Mouse (Mus musculus) heart, embryonic 14.5 days (tissue): ENCODE results near the gene Fgg. TPM values are rescaled to one million over a fixed set of nuclear protein-coding genes. Genes with fewer than 3 reads are reported as not detected.

ENCODE experiments used
- ATAC-seq: fragments of 200-750 bp; cut with Nextera tagmentation; 2 replicates; pipeline ENCODE4 v1.8.0; 2017; ENCODE audit warnings: low read depth, moderate TSS enrichment; ENCODE audit not compliant: insufficient number of reproducible peaks, insufficient read depth, low FRiP score
- H3K27ac ChIP-seq, 2 experiments: fragments of 200-500 bp in 1 of 2; fragments of 300-500 bp in 1 of 2; sonication (generic) in 1 of 2; replicated peaks in 1 of 2; 2 replicates each; pipeline ENCODE4 v1.5.1; 2012 to 2014; ENCODE audit warnings: low read depth in 2 of 2, low read length in 2 of 2, control low read depth in 1 of 2, mild to moderate bottlenecking in 1 of 2, mixed read lengths in 1 of 2; ENCODE audit not compliant: control insufficient read depth in 1 of 2, insufficient read depth in 1 of 2
- H3K27me3 ChIP-seq: fragments of 300-500 bp; sonication (generic); 2 replicates; pipeline ENCODE4 v1.6.1; 2014; ENCODE audit warnings: mild to moderate bottlenecking, low read length, control low read depth; ENCODE audit not compliant: control insufficient read depth, insufficient read depth
- H3K36me3 ChIP-seq: fragments of 300-500 bp; sonication (generic); 2 replicates; pipeline ENCODE4 v1.6.1; 2014; ENCODE audit warnings: mild to moderate bottlenecking, control low read depth, low read length, mixed read lengths; ENCODE audit not compliant: control insufficient read depth, insufficient read depth
- H3K4me1 ChIP-seq, 2 experiments: fragments of 200-500 bp in 1 of 2; fragments of 300-500 bp in 1 of 2; sonication (generic) in 1 of 2; 2 replicates each; pipeline ENCODE4 v1.6.1; 2012 to 2014; ENCODE audit warnings: low read length in 2 of 2, control low read depth in 1 of 2, mixed read lengths in 1 of 2; ENCODE audit not compliant: control insufficient read depth in 2 of 2, insufficient read depth in 2 of 2
- H3K4me2 ChIP-seq: fragments of 300-500 bp; sonication (generic); 2 replicates; pipeline ENCODE4 v1.6.1; 2014; ENCODE audit warnings: mild to moderate bottlenecking, low read length
- H3K4me3 ChIP-seq, 2 experiments: fragments of 200-500 bp in 1 of 2; fragments of 300-500 bp in 1 of 2; sonication (generic) in 1 of 2; 2 replicates each; pipeline ENCODE4 v1.5.1; 2012 to 2014; ENCODE audit warnings: low read length in 2 of 2, mild to moderate bottlenecking in 2 of 2, control low read depth in 1 of 2, low read depth in 1 of 2, moderate library complexity in 1 of 2; ENCODE audit not compliant: control insufficient read depth in 1 of 2, insufficient read depth in 1 of 2
- H3K9ac ChIP-seq: fragments of 300-500 bp; sonication (generic); 2 replicates; pipeline ENCODE4 v1.6.1; 2014; ENCODE audit warnings: mild to moderate bottlenecking, low read length
- H3K9me3 ChIP-seq: fragments of 300-500 bp; sonication (generic); 2 replicates; pipeline ENCODE4 v1.6.1; 2016; ENCODE audit warnings: low read length, control low read depth; ENCODE audit not compliant: control insufficient read depth
- WGBS: fragments of 180-500 bp; shearing (Covaris S2); extraction: QIAGEN DNeasy Blood & Tissue Kit; methylation state at CpG from one replicate; pipeline ENCODE4 v1.1.7; 2014; 5-methylcytosine and 5-hydroxymethylcytosine counted together
- polyA plus RNA-seq: library from polyadenylated mRNA; unstranded; fragments of >200 nt; fragmentation: Nextera tagmentation; extraction: Ambion mirVana; gene quantifications from 2 replicates; pipeline ENCODE4 v1.2.1, GENCODE M21; 2014

Fgg gene
- polyA plus RNA-seq, 1 experiment from 2014 or later, result not detected

GRCm38 (mm10) chr3:83057046-83057445 is 49.5 kb downstream of the Fgg start:
- H3K4me3 ChIP-seq, result no peak overlapping the region
- H3K9me3 ChIP-seq, result no peaks in the 10 kb centered on the region
- no peak overlapping the region for H3K9ac ChIP-seq
- WGBS, result 86% methylated on average over 2 of the region's 2 CpGs
- H3K27me3 ChIP-seq, result no peaks in the 10 kb centered on the region
- ATAC-seq, result no peak
- peaks cover 3 to 9% of the 10 kb centered on the region in 2 experiments; a peak in 3 of 4 replicates for H3K4me1 ChIP-seq
- no peak overlapping the region for H3K27ac ChIP-seq
- peaks cover 50% of the 10 kb centered on the region for H3K36me3 ChIP-seq
- H3K4me2 ChIP-seq, result no peak overlapping the region

Other genes starting within 250 kb of the Fgg start
- 1.7 and 2.0 TPM in 2 replicates for gene Rbm46, start 131.2 kb upstream of the Fgg start, polyA plus RNA-seq
- 0.05 and 0.23 TPM in 2 replicates for gene Lrat, start 103.8 kb upstream of the Fgg start, polyA plus RNA-seq
- gene Fga, start 18.4 kb downstream of the Fgg start, polyA plus RNA-seq, result not detected in 2 replicates
- 0.08 TPM in 2 replicates for gene Fgb, start 42.1 kb downstream of the Fgg start, polyA plus RNA-seq
- 59.9 and 60.2 TPM in 2 replicates for gene Plrg1, start 47.8 kb downstream of the Fgg start, polyA plus RNA-seq
- 0.27 and 0.31 TPM in 2 replicates for gene Dchs2, start 120.2 kb downstream of the Fgg start, polyA plus RNA-seq